Mouse (Mus musculus): ENCODE data around the gene Fam214b.

Fam214b gene

GRCm38 (mm10) chr4:43010161-43011038 lies 35.6 kb downstream of the Fam214b start, which contains the start of gene Fancg:
TSS of gene Fancg (minus strand) at chr4:43010506.
- whole genome bisulfite sequencing: 2% methylated on average over 37 of the region's 37 CpGs

GRCm38 (mm10) chr4:43005765-43006164 lies 40.3 kb downstream of the Fam214b start:
- WGBS: 54% methylated on average over 2 of the region's 2 CpGs

GRCm38 (mm10) chr4:43004951-43005350 lies 41.1 kb downstream of the Fam214b start:
- WGBS: 80% methylated on average over 3 of the region's 3 CpGs

GRCm38 (mm10) chr4:43002756-43003439 lies 43.1 kb downstream of the Fam214b start:
- 67% methylated on average over 12 of the region's 12 CpGs for WGBS

- 89% methylated on average over 2 of the region's 2 CpGs for WGBS
Observed at GRCm38 (mm10) chr4:43001272-43001671, 44.7 kb downstream of the Fam214b start.

GRCm38 (mm10) chr4:43000141-43000986 lies 45.7 kb downstream of the Fam214b start, which contains the start of gene Vcp:
TSS of gene Vcp (minus strand) at chr4:43000507.
- WGBS: 1% methylated on average over 56 of the region's 56 CpGs

GRCm38 (mm10) chr4:42999451-43000140 lies 46.4 kb downstream of the Fam214b start:
- 0% methylated on average over 51 of the region's 51 CpGs for WGBS

GRCm38 (mm10) chr4:42998022-42998421 lies 48.0 kb downstream of the Fam214b start:
- WGBS: 17% methylated on average over 2 of the region's 2 CpGs

- WGBS: 89% methylated on average over 1 of the region's 1 CpGs
Observed at GRCm38 (mm10) chr4:42988296-42988695, 57.7 kb downstream of the Fam214b start.
